Mouse (Mus musculus) T-helper 1 cell (primary cell): Measurements from ENCODE around the gene Ttpal.
"Not testable (repeated sequence)": the region's sequence is repeated elsewhere in the genome, so short reads cannot be mapped to it uniquely, and the experiment has no call there.

Experiments used
- in situ Hi-C: fragments of 300-600 bp; cut with MboI, MseI; formaldehyde crosslinking; loops from one replicate; pipeline ENCODE4 v1.15.1; 2025; ENCODE audit warnings: high pct_unique_total_duplicates

The Ttpal gene

DNA sequence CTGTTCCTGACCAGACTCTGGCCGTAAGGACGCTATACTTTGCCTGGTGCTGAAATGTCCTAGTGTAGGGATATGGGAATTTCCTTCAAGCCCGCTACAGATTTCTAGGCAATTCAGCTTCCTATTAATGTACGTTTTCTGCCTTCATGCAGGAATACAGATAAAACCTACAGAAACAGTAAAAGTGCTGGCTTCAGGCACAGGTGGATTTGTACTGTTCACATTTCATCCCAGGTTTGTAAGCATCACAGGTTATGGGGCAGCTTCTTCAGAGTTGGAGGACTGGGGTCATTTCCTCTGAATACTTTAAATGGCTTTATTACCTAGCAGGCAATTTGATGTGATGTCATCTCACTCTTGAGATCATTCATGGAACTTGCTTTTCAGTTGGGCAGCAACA lies 15.8 kb downstream of the Ttpal start:
- in situ Hi-C loops: no loop called here

DNA sequence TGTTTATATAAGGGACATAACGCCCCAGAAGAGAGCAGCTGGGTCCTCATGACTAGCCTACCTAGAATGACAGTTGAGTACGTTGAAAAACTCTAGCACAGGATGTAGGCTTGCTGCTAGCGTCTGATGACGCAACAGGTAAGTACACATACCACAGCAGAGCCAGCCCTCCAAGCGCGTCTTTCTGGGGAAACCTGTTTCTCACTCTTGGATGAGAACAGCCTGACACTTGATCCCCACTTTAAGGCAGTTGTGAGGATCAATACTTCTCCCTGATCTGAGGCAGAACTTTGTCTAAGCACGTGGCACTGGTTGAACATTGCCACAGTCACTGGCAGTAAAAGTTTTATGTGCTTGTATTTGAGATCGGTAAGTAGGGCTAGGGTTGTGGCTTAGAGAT lies 18.3 kb downstream of the Ttpal start:
- in situ Hi-C loops: no loop called here

- in situ Hi-C loops: not testable (repeated sequence)
These were observed 19.3 kb downstream of the Ttpal start for GRCm38 (mm10) chr2:163621401-163621800.

- in situ Hi-C loops: no loop called here
These were observed 29.1 kb downstream of the Ttpal start for GRCm38 (mm10) chr2:163631223-163631622.

DNA sequence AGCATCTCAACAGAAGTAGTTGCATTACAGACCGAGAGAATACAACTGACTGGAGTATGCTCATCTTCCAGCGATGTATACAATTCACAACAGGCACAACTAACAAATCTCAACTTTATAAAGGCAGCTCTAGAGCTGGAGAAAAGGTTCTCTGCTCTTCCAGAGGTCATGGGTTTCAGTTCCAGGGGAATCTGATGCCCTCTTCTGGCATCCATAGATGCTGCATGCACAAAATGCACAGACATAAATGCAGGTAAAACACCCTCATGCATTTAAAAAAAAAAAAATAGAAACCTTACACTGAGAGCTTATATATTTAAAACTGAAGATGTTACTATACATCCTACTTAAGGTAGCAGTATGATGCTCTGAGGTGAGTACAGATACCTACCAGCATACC lies 29.6 kb downstream of the Ttpal start:
- in situ Hi-C loops: no loop called here

DNA sequence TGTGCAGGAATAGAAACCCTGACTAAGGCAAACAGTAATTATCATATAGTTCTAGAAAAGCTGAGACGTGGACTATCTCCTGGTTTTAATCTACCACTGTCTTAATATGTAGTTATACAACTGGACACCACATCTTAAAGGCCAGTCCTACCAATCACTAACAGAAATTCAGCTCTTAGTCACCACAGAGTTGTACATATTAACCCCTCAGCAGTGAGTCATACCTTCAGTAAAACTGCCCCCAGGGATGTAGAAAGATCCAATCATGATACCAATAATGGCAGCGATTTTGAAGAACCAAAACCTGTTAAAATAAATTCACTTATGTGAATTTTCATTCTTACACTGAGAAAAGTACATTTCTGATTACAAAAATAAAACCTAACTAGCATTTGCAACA lies 32.1 kb downstream of the Ttpal start:
- in situ Hi-C loops: no loop called here

- in situ Hi-C loops: no loop called here
These were observed 33.9 kb downstream of the Ttpal start for GRCm38 (mm10) chr2:163636057-163636456.

GRCm38 (mm10) chr2:163637655-163638266 lies 35.6 kb downstream of the Ttpal start:
- in situ Hi-C loops: no loop called here

GRCm38 (mm10) chr2:163640493-163640892 lies 38.4 kb downstream of the Ttpal start:
- in situ Hi-C loops: no loop called here

DNA sequence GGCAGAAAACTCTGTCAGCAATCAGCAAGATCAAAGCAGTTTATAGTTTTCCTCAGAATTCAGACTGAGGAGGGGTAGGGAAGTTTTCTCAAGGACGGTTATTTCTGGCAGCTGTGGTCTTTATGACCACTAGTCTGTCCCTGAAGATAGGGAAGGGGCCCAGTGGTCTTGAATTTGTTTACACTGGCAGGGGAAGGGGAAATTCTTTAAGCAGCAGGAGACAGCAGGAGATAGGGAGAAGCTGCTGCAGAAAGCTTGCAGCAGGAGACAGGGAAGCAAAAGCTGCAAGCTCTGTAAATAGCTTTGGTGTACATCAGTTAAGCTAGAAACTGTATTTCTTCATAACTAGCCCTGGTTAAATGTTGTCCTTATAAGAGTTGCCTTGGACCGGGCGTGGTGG lies 39.6 kb downstream of the Ttpal start:
- in situ Hi-C loops: no loop called here

DNA sequence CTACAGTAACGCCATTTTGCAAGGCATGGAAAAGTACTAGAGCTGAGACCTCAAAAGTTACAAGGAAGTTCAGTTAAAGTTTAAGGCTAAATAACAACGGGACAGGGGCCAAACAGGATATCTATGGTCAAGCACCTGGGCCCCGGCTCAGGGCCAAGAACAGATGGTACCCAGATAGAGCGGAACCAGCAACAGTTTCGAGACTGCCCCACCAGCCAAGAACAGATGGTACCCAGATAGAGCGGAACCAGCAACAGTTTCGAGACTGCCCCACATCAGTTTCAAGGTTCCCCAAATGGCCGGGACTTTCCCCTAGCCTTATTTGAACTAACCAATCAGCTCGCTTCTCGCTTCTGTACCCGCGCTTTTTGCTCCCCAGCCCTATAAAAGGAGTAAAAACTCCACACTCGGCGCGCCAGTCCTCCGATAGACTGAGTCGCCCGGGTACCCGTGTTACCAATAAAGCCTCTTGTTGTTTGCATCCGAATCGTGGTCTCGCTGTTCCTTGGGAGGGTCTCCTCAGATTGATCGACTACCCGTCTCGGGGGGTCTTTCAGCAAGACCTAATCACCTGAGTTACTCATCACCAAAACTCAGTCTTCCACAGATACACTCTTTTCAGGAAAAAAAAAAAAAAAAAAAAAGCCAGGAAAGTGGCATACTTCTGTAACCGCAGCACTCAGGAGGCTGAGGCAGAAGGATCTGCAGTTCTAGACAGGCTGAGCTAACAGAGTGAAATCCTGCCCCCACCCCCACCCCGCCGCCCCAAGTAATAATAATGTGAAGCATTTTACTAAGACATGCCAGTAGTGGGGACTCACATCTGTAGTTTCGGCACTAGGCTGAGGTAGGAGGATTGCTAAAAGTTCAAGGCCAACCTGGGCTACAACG lies 40.8 kb downstream of the Ttpal start:
- in situ Hi-C loops: no loop called here

DNA sequence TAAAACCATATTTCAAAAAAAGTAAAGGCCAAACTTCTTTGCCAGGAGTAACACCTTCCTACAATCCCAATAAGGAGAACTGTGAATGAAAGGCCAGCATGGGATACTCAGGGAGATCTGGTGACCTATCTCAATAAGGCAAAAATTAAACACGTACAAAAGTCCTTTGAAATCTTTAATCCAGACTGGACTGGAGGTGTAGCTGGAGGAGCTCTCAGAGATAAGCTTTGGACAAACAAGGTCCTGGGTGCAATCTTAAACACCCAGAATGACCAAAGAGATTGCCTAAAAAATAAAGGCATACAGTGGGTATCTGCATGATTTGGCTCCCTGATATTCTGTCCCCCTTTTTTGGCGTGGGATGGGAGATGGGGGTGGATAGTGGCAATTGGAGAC lies 41.5 kb downstream of the Ttpal start:
- in situ Hi-C loops: no loop called here

DNA sequence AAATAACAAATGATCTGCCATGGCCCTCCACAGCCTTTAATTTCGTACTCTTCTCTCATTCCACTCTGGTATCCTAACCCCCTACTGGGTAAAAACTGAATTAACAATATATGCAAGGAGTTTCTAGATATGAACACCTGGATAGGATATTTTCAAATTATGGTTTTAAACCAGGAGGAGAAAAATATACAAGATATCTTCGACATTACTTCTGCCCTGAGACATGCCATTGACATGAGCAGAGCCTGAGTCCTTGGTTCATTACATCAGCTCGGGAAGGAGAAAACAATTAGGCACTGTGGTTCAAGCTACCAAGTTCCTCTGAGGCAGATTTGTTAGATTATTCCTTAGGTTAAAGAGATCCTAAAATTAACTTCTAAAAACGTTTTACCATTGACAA lies 41.9 kb downstream of the Ttpal start:
- in situ Hi-C loops: no loop called here

DNA sequence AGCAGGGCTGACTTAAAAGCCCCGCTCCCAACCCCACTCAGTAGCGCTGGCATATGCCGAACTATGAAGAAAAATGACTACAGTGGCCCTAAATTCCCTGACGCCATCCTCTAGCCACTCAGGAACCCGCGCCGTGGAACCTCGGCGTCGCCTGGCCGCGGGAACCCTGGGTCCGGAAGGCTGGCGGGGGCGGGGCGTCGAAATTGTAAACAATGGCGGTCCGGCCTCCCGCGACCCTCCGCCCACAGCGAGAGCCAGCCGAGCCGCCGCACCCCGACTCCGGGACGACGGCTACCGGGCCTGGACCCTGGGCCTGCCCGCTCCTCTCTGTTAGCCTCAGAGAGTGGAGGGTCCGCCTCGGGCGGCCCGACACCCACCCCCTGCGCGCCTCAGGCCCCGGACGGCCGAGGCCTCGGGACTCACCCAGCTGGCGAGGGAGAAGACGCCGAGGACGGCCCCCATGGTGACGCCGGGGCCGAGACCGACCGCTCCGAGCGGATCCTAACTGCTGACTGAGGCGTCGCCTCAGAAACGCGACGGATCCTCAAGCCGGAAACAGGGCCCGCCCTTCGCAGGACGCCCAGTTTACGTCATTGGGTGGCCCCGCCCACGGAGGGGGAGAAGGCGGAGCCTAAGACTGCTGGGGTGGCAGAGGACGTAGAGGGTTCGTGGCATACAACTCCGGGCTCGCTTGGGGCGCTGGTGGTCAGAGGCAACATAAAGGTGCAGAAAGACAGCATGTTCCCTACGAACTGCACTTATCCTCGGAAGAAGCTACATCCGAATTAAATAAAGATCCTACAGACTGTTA lies 42.7 kb downstream of the Ttpal start, which contains the start of gene Serinc3:
Gene Serinc3 (minus strand): TSS at position 557 of the 811 bp plus-strand sequence.
- in situ Hi-C loops: loop anchor here (5.0 kb wide), 1 partner anchor 73 kb away; no protein-coding TSS in a partner anchor

- in situ Hi-C loops: loop anchor here (5.0 kb wide), 1 partner anchor 71 kb away; no protein-coding TSS in a partner anchor
These were observed 43.8 kb downstream of the Ttpal start for GRCm38 (mm10) chr2:163645700-163646460.

GRCm38 (mm10) chr2:163646461-163647080 lies 44.5 kb downstream of the Ttpal start:
- in situ Hi-C loops: loop anchor here (5.0 kb wide), 1 partner anchor 71 kb away; no protein-coding TSS in a partner anchor

- in situ Hi-C loops: not testable (repeated sequence)
These were observed 53.6 kb downstream of the Ttpal start for GRCm38 (mm10) chr2:163655699-163656098.

GRCm38 (mm10) chr2:163657486-163657885 lies 55.4 kb downstream of the Ttpal start:
- in situ Hi-C loops: no loop called here

GRCm38 (mm10) chr2:163657975-163658886 lies 56.1 kb downstream of the Ttpal start, which contains the start of gene Pkig:
Gene Pkig (plus strand): TSS chr2:163658386.
- in situ Hi-C loops: no loop called here

DNA sequence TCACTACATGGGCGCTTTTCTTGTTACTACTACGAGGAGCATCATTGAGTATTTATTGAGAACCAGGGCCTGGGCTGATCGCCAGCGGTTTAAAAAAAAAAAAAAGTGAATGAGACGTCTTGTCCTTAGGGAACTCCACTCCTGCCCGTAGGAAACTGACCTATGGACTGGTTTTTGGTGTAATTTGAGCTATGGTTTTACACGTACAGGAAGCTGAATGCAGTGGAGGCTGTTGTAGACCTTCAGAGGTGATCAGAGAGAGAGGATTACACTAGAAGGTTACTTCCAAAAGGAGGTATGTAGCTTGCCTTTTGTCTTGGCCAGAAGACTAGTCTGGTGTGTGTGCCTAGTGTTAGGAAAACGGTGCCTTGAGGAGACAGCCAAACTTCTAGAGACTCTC lies 56.8 kb downstream of the Ttpal start:
- in situ Hi-C loops: no loop called here
